Mouse (Mus musculus) midbrain, embryonic 14.5 days (tissue): ENCODE measurements around the gene Phc2. TPM values are rescaled to one million over a fixed set of nuclear protein-coding genes. Genes with fewer than 3 reads are reported as not detected.

Experiments used
- ATAC-seq: fragments of 200-750 bp; cut with Nextera tagmentation; 2 replicates; pipeline ENCODE4 v1.8.0; 2017; ENCODE audit warnings: moderate number of reproducible peaks, moderate library complexity; ENCODE audit not compliant: low FRiP score, low TSS enrichment
- DNase-seq: peaks from one replicate; pipeline ENCODE4 v3.0.0-alpha.2; 2015
- H3K27ac ChIP-seq: fragments of 300-500 bp; sonication (generic); replicated peaks from 2 replicates; pipeline ENCODE4 v1.5.1; 2014; ENCODE audit warnings: mild to moderate bottlenecking, low read depth, low read length, moderate library complexity
- H3K27me3 ChIP-seq: fragments of 300-500 bp; sonication (generic); 2 replicates; pipeline ENCODE4 v1.6.1; 2014; ENCODE audit warnings: low read length, control low read depth, mixed read lengths; ENCODE audit not compliant: control insufficient read depth, insufficient read depth
- H3K36me3 ChIP-seq: fragments of 300-500 bp; sonication (generic); 2 replicates; pipeline ENCODE4 v1.6.1; 2014; ENCODE audit warnings: low read length, control low read depth; ENCODE audit not compliant: control insufficient read depth, insufficient read depth
- H3K4me1 ChIP-seq: fragments of 300-500 bp; sonication (generic); 2 replicates; pipeline ENCODE4 v1.6.1; 2014; ENCODE audit warnings: mild to moderate bottlenecking, antibody characterized with exemption, low read length, control low read depth; ENCODE audit not compliant: control insufficient read depth, insufficient read depth
- H3K4me2 ChIP-seq: fragments of 300-500 bp; sonication (generic); 2 replicates; pipeline ENCODE4 v1.6.1; 2014; ENCODE audit warnings: mild to moderate bottlenecking, low read length, moderate library complexity
- H3K4me3 ChIP-seq: fragments of 300-500 bp; sonication (generic); replicated peaks from 2 replicates; pipeline ENCODE4 v1.5.1; 2014; ENCODE audit warnings: low read depth, low read length
- H3K9ac ChIP-seq: fragments of 300-500 bp; sonication (generic); replicated peaks from 2 replicates; pipeline ENCODE4 v1.6.1; 2014; ENCODE audit warnings: mild to moderate bottlenecking, low read length, moderate library complexity
- H3K9me3 ChIP-seq: fragments of 300-500 bp; sonication (generic); 2 replicates; pipeline ENCODE4 v1.6.1; 2016; ENCODE audit warnings: low read length, control low read depth, mixed read lengths; ENCODE audit not compliant: control insufficient read depth
- WGBS: fragments of 180-500 bp; shearing (Covaris S2); extraction: QIAGEN DNeasy Blood & Tissue Kit; methylation state at CpG from one replicate; pipeline ENCODE4 v1.1.7; 2014; 5-methylcytosine and 5-hydroxymethylcytosine counted together
- polyA plus RNA-seq: library from polyadenylated mRNA; unstranded; fragments of >200 nt; fragmentation: Nextera tagmentation; extraction: Ambion mirVana; gene quantifications from 2 replicates; pipeline ENCODE4 v1.2.1, GENCODE M21; 2014

Phc2 gene
- polyA plus RNA-seq, 1 experiment from 2014 or later: 48.4 TPM

GRCm38 (mm10) chr4:128730271-128730670 is 75.8 kb downstream of the Phc2 start:
- Histone ChIP-seq H3K4me2 (peak overlapping the region; percentile 98), H3K27me3 (no peaks in the 10 kb centered on the region), H3K9ac (peak overlapping the region; percentile 100; the same call in 1 of the 2 replicates), H3K4me1 (peaks cover 74% of the 10 kb centered on the region), H3K9me3 (no peaks in the 10 kb centered on the region), H3K4me3 (peak overlapping the region; percentile 98), H3K36me3 (peaks cover 20% of the 10 kb centered on the region), H3K27ac (peak overlapping the region; percentile 3; the same call in 1 of the 2 replicates)
- ATAC-seq (no peak), DNase-seq (no peak)
- WGBS: 28% methylated on average over 6 of the region's 6 CpGs

GRCm38 (mm10) chr4:128732794-128733193 is 78.3 kb downstream of the Phc2 start:
- no peak overlapping the region for H3K27ac ChIP-seq

GRCm38 (mm10) chr4:128733496-128733895 is 79.0 kb downstream of the Phc2 start:
- 36% methylated on average over 6 of the region's 6 CpGs for WGBS
- no peak for DNase-seq
- Histone ChIP-seq H3K9me3 (no peaks in the 10 kb centered on the region), H3K4me3 (peak overlapping the region; percentile 5; the same call in 1 of the 2 replicates), H3K4me2 (peak overlapping the region; percentile 43), H3K36me3 (peaks cover 21% of the 10 kb centered on the region), H3K27me3 (no peaks in the 10 kb centered on the region), H3K27ac (peak overlapping the region; percentile 78), H3K4me1 (peaks cover 94% of the 10 kb centered on the region), H3K9ac (peak overlapping the region; percentile 34; the same call in 1 of the 2 replicates)
- no peak for ATAC-seq

More at GRCm38 (mm10) chr4:128732794-128733193, 78.3 kb downstream of the Phc2 start:
- H3K9me3 ChIP-seq: no peaks in the 10 kb centered on the region
- peaks cover 87% of the 10 kb centered on the region for H3K4me1 ChIP-seq
- 26% methylated on average over 5 of the region's 5 CpGs for WGBS
- H3K4me3 ChIP-seq: no peak overlapping the region
- no peaks in the 10 kb centered on the region for H3K27me3 ChIP-seq
- no peak for DNase-seq
- H3K9ac ChIP-seq: 0 out of 2 replicates have a peak overlapping the region, but pooled peaks have one; percentile 23
- peaks cover 21% of the 10 kb centered on the region for H3K36me3 ChIP-seq
- H3K4me2 ChIP-seq: peak overlapping the region; percentile 43
- no peak for ATAC-seq

- peak overlapping the region; percentile 34; the same call in 1 of the 2 replicates for H3K9ac ChIP-seq
- ATAC-seq: peak; percentile 49; the same call in 1 of the 2 replicates
- WGBS: 12% methylated on average over 5 of the region's 5 CpGs
Observed at GRCm38 (mm10) chr4:128734217-128734616, 79.7 kb downstream of the Phc2 start.

GRCm38 (mm10) chr4:128734721-128735671 is 80.5 kb downstream of the Phc2 start:
- no peak overlapping the region for H3K4me3 ChIP-seq
- no peaks in the 10 kb centered on the region for H3K27me3 ChIP-seq
- WGBS: 53% methylated on average over 18 of the region's 18 CpGs
- H3K9me3 ChIP-seq: no peaks in the 10 kb centered on the region
- DNase-seq (no peak), ATAC-seq (no peak)
- H3K36me3 ChIP-seq: peaks cover 17% of the 10 kb centered on the region
- H3K27ac ChIP-seq: peak overlapping the region; percentile 89
- peaks cover 80% of the 10 kb centered on the region for H3K4me1 ChIP-seq
- H3K9ac ChIP-seq: no peak overlapping the region
- peak overlapping the region; percentile 43 for H3K4me2 ChIP-seq

More at GRCm38 (mm10) chr4:128734217-128734616, 79.7 kb downstream of the Phc2 start:
- Histone ChIP-seq H3K9me3 (no peaks in the 10 kb centered on the region), H3K4me3 (no peak overlapping the region), H3K36me3 (peaks cover 21% of the 10 kb centered on the region), H3K27me3 (no peaks in the 10 kb centered on the region), H3K4me1 (peaks cover 88% of the 10 kb centered on the region), H3K4me2 (peak overlapping the region; percentile 43), H3K27ac (peak overlapping the region; percentile 78)
- peak; percentile 71 for DNase-seq

GRCm38 (mm10) chr4:128737137-128737589 is 82.7 kb downstream of the Phc2 start:
- H3K4me2 ChIP-seq: peak overlapping the region; percentile 34
- H3K4me3 ChIP-seq: no peak overlapping the region
- no peaks in the 10 kb centered on the region for H3K27me3 ChIP-seq
- DNase-seq (peak; percentile 75), ATAC-seq (peak; percentile 57; the same call in 1 of the 2 replicates)
- H3K9me3 ChIP-seq: no peaks in the 10 kb centered on the region
- peak overlapping the region; percentile 40 for H3K9ac ChIP-seq
- H3K36me3 ChIP-seq: peaks cover 6% of the 10 kb centered on the region; the same call in 1 of the 2 replicates
- H3K27ac ChIP-seq: peak overlapping the region; percentile 89
- peaks cover 63% of the 10 kb centered on the region for H3K4me1 ChIP-seq
- 3% methylated on average over 6 of the region's 6 CpGs for WGBS

- H3K4me2 ChIP-seq: no peak overlapping the region
- peaks cover 63% of the 10 kb centered on the region for H3K4me1 ChIP-seq
- ATAC-seq: no peak
- H3K9me3 ChIP-seq: no peaks in the 10 kb centered on the region
- H3K9ac ChIP-seq: no peak overlapping the region
- H3K27me3 ChIP-seq: no peaks in the 10 kb centered on the region
- peaks cover 13% of the 10 kb centered on the region for H3K36me3 ChIP-seq
- H3K27ac ChIP-seq: peak overlapping the region; percentile 89
- no peak for DNase-seq
- 45% methylated on average over 14 of the region's 14 CpGs for WGBS
- H3K4me3 ChIP-seq: no peak overlapping the region
Observed at GRCm38 (mm10) chr4:128737825-128738610, 83.5 kb downstream of the Phc2 start.

- Histone ChIP-seq H3K36me3 (peaks cover 36% of the 10 kb centered on the region), H3K27ac (no peak overlapping the region), H3K4me2 (no peak overlapping the region), H3K9me3 (no peaks in the 10 kb centered on the region), H3K4me3 (no peak overlapping the region), H3K4me1 (peaks cover 36% of the 10 kb centered on the region), H3K27me3 (no peaks in the 10 kb centered on the region), H3K9ac (no peak overlapping the region)
- DNase-seq (no peak), ATAC-seq (no peak)
- 67% methylated on average over 1 of the region's 1 CpGs for WGBS
Observed at GRCm38 (mm10) chr4:128740878-128741277, 86.4 kb downstream of the Phc2 start.
